Mouse (Mus musculus) hindbrain, embryonic 14.5 days (tissue): ENCODE data around the gene Stk32b. TPM values are rescaled to one million over a fixed set of nuclear protein-coding genes. Genes with fewer than 3 reads are reported as not detected.

Source experiments
- ATAC-seq: fragments of 200-750 bp; cut with Nextera tagmentation; 2 replicates; pipeline ENCODE4 v1.8.0; 2017; ENCODE audit warnings: moderate number of reproducible peaks, mild to moderate bottlenecking, moderate TSS enrichment, moderate library complexity; ENCODE audit not compliant: low FRiP score
- DNase-seq: peaks from one replicate; pipeline ENCODE4 v3.0.0-alpha.2; 2015; ENCODE audit warnings: low spot score
- H3K27ac ChIP-seq: fragments of 300-500 bp; sonication (generic); 2 replicates; pipeline ENCODE4 v1.5.1; 2014; ENCODE audit warnings: mild to moderate bottlenecking, moderate library complexity
- H3K27me3 ChIP-seq: fragments of 300-500 bp; sonication (generic); 2 replicates; pipeline ENCODE4 v1.6.1; 2014; ENCODE audit warnings: mild to moderate bottlenecking, low read length, mixed read lengths; ENCODE audit not compliant: control insufficient read depth, insufficient read depth
- H3K36me3 ChIP-seq: fragments of 300-500 bp; sonication (generic); replicated peaks from 2 replicates; pipeline ENCODE4 v1.6.1; 2014; ENCODE audit not compliant: control insufficient read depth, insufficient read depth
- H3K4me1 ChIP-seq: fragments of 300-500 bp; sonication (generic); replicated peaks from 2 replicates; pipeline ENCODE4 v1.6.1; 2014; ENCODE audit warnings: antibody characterized with exemption, low read length, mixed read lengths; ENCODE audit not compliant: control insufficient read depth, insufficient read depth
- H3K4me2 ChIP-seq: fragments of 300-500 bp; sonication (generic); replicated peaks from 2 replicates; pipeline ENCODE4 v1.6.1; 2014; ENCODE audit warnings: mild to moderate bottlenecking, moderate library complexity
- H3K4me3 ChIP-seq: fragments of 300-500 bp; sonication (generic); replicated peaks from 2 replicates; pipeline ENCODE4 v1.5.1; 2014; ENCODE audit warnings: mild to moderate bottlenecking, low read length
- H3K9ac ChIP-seq: fragments of 300-500 bp; sonication (generic); 2 replicates; pipeline ENCODE4 v1.6.1; 2014
- H3K9me3 ChIP-seq: fragments of 300-500 bp; sonication (generic); 2 replicates; pipeline ENCODE4 v1.6.1; 2016; ENCODE audit warnings: low read length; ENCODE audit not compliant: control insufficient read depth
- WGBS: fragments of 180-500 bp; shearing (Covaris S2); extraction: QIAGEN DNeasy Blood & Tissue Kit; methylation state at CpG from one replicate; pipeline ENCODE4 v1.1.7; 2014; 5-methylcytosine and 5-hydroxymethylcytosine counted together
- polyA plus RNA-seq: library from polyadenylated mRNA; unstranded; fragments of >200 nt; fragmentation: Nextera tagmentation; extraction: Ambion mirVana; gene quantifications from 2 replicates; pipeline ENCODE4 v1.2.1, GENCODE M21; 2014

Gene Stk32b
- polyA plus RNA-seq, 1 experiment from 2014 or later = 39.6 TPM

DNA sequence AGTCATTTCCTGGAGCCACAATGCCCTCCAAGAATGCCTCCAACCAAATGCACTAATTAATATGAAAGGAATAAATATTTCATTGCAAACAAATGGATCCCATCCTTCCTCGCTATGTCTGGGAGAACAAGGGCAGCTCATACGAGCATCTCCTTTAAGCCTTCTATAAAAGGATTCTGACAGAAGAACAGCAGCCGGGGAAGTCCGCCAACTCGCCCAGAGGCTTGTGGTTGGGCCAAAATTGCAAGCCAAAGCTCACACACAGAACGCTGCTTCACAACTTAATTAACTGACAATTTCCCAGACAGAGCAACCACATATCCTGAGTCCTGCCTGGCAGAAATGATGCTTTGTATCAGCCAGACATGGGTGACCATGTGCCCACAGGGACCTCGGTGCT is 74.5 kb downstream of the Stk32b start:
- Histone ChIP-seq H3K27ac (no peak overlapping the region), H3K4me2 (no peak overlapping the region), H3K36me3 (no peaks in the 10 kb centered on the region), H3K4me3 (no peak overlapping the region), H3K4me1 (no peaks in the 10 kb centered on the region), H3K9me3 (no peaks in the 10 kb centered on the region), H3K9ac (no peak overlapping the region), H3K27me3 (no peaks in the 10 kb centered on the region)
- 75% methylated on average over 7 of the region's 7 CpGs for WGBS
- DNase-seq = no peak
- ATAC-seq = no peak

GRCm38 (mm10) chr5:37634791-37635190 is 82.2 kb downstream of the Stk32b start:
- Histone ChIP-seq H3K27ac (no peak overlapping the region), H3K4me1 (no peaks in the 10 kb centered on the region), H3K9me3 (no peaks in the 10 kb centered on the region), H3K4me3 (no peak overlapping the region), H3K9ac (no peak overlapping the region), H3K27me3 (no peaks in the 10 kb centered on the region), H3K4me2 (no peak overlapping the region), H3K36me3 (no peaks in the 10 kb centered on the region)
- DNase-seq = no peak
- ATAC-seq = no peak
- 81% methylated on average over 2 of the region's 2 CpGs for WGBS

- 72% methylated on average over 8 of the region's 8 CpGs for WGBS
- H3K4me2 ChIP-seq = no peak overlapping the region
- ATAC-seq (peak; percentile 24; the same call in 1 of the 2 replicates), DNase-seq (no peak)
- H3K4me1 ChIP-seq = no peaks in the 10 kb centered on the region
- H3K4me3 ChIP-seq = no peak overlapping the region
- H3K9ac ChIP-seq = no peak overlapping the region
- no peaks in the 10 kb centered on the region for H3K27me3 ChIP-seq
- H3K9me3 ChIP-seq = no peaks in the 10 kb centered on the region
- no peaks in the 10 kb centered on the region for H3K36me3 ChIP-seq
- no peak overlapping the region for H3K27ac ChIP-seq
Observed at GRCm38 (mm10) chr5:37627437-37628163, 89.4 kb downstream of the Stk32b start.

GRCm38 (mm10) chr5:37611874-37612273 is 105.1 kb downstream of the Stk32b start:
- Histone ChIP-seq H3K36me3 (no peaks in the 10 kb centered on the region), H3K4me3 (no peak overlapping the region), H3K4me2 (no peak overlapping the region), H3K4me1 (no peaks in the 10 kb centered on the region), H3K9me3 (no peaks in the 10 kb centered on the region), H3K27me3 (no peaks in the 10 kb centered on the region), H3K9ac (no peak overlapping the region), H3K27ac (no peak overlapping the region)
- 95% methylated on average over 1 of the region's 1 CpGs for WGBS
- DNase-seq (no peak), ATAC-seq (no peak)

- Histone ChIP-seq H3K4me1 (no peaks in the 10 kb centered on the region), H3K9ac (no peak overlapping the region), H3K36me3 (no peaks in the 10 kb centered on the region), H3K4me2 (no peak overlapping the region), H3K27me3 (no peaks in the 10 kb centered on the region), H3K9me3 (no peaks in the 10 kb centered on the region), H3K4me3 (no peak overlapping the region), H3K27ac (no peak overlapping the region)
- WGBS = 89% methylated on average over 1 of the region's 1 CpGs
- no peak for ATAC-seq
- DNase-seq = no peak
Observed at GRCm38 (mm10) chr5:37599566-37599965, 117.4 kb downstream of the Stk32b start.

DNA sequence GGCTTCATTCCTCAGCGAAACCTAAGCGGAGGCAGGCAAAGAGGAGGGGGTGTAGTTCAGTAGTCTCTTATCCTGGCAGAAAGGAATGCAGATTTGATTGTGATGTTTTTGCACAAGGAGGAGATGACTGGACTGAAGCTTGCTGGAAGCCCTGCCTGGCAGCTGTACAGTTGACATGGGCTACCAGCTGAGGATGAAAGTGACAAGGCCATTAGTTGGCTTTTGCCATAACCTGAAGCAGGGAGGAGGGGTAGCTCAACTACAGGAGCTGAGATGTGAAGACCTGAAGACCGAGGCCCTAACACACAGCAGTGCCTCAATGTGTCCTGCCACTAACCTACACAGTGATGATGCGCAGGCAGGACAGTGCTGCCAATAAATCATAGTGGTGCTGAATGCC is 118.7 kb downstream of the Stk32b start:
- no peaks in the 10 kb centered on the region for H3K4me1 ChIP-seq
- H3K9me3 ChIP-seq = no peaks in the 10 kb centered on the region
- no peak overlapping the region for H3K4me2 ChIP-seq
- no peak for DNase-seq
- 95% methylated on average over 4 of the region's 4 CpGs for WGBS
- no peaks in the 10 kb centered on the region for H3K27me3 ChIP-seq
- no peaks in the 10 kb centered on the region for H3K36me3 ChIP-seq
- no peak overlapping the region for H3K9ac ChIP-seq
- ATAC-seq = no peak
- H3K4me3 ChIP-seq = no peak overlapping the region
- no peak overlapping the region for H3K27ac ChIP-seq

DNA sequence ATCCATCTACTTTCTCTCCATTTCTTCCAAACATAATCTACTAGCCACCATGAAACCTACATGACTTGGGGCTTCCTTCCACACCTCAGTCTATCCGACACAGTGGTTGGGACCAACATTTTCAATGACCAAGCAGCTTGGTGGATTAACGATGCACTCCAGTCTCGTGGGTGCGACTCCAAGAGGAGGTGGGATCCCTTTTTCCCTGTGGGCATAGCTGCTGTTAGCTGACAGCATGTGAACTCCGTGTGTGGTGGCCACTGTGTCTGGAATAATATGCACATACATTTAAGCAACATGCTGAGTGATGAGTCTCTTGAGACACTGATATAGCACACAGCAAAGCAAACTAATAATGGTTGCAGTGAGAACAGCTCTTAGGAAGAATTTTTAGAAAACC is 124.6 kb downstream of the Stk32b start:
- 77% methylated on average over 5 of the region's 5 CpGs for WGBS
- no peak for DNase-seq
- ATAC-seq = no peak
- Histone ChIP-seq H3K9ac (no peak overlapping the region), H3K4me2 (no peak overlapping the region), H3K4me1 (no peaks in the 10 kb centered on the region), H3K9me3 (no peaks in the 10 kb centered on the region), H3K27ac (no peak overlapping the region), H3K36me3 (no peaks in the 10 kb centered on the region), H3K27me3 (no peaks in the 10 kb centered on the region), H3K4me3 (no peak overlapping the region)

GRCm38 (mm10) chr5:37587861-37588260 is 129.1 kb downstream of the Stk32b start:
- ATAC-seq = no peak

DNA sequence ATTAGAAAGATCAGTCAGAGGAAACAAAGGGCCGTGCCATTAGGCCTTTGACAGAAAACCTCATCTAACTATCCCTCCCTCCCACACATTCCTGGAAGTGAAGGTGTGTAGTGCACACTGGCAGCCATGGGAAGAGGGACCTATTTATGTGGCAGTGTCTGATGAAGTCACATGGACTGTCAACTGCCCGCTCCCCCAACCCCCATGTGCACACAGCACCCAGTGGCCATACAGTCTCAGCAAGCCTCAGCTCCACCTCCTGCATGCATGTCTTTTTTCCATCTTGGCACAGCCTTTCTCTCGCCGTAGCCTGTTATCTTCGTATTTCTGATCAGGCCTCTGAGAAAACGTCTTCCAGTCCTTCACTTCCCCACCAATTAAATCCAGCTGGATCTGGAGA is 130.9 kb downstream of the Stk32b start:
- 85% methylated on average over 6 of the region's 6 CpGs for WGBS
- Histone ChIP-seq H3K4me3 (no peak overlapping the region), H3K36me3 (no peaks in the 10 kb centered on the region), H3K9me3 (no peaks in the 10 kb centered on the region), H3K27ac (no peak overlapping the region), H3K4me1 (no peaks in the 10 kb centered on the region), H3K27me3 (no peaks in the 10 kb centered on the region), H3K9ac (no peak overlapping the region), H3K4me2 (no peak overlapping the region)
- DNase-seq (no peak), ATAC-seq (no peak)

More at GRCm38 (mm10) chr5:37587861-37588260, 129.1 kb downstream of the Stk32b start:
- no peak for DNase-seq
- H3K4me3 ChIP-seq = no peak overlapping the region
- H3K9ac ChIP-seq = no peak overlapping the region
- H3K27ac ChIP-seq = no peak overlapping the region
- H3K9me3 ChIP-seq = no peaks in the 10 kb centered on the region
- H3K4me1 ChIP-seq = no peaks in the 10 kb centered on the region
- H3K27me3 ChIP-seq = no peaks in the 10 kb centered on the region
- H3K4me2 ChIP-seq = no peak overlapping the region
- no peaks in the 10 kb centered on the region for H3K36me3 ChIP-seq
- WGBS = 84% methylated on average over 5 of the region's 5 CpGs

DNA sequence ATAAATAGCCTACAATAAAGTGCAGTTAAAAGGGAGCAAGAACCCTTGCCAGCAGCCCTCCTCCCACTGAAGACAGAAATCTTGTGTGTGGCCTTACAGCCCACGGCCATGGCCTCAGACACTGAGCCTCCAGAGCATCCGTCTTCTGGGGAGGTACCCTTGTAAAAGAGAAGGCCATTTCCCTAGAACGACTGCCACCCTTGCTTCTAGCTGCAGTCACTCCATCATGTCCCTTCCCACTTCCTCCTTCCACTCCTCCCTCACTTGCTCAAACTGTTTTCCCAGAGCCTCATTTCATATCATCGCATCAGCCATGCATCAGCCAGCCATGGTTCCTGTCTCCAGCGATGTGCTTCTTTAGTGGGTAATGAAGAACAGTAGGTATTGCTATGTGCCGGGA is 141.5 kb downstream of the Stk32b start:
- WGBS = 75% methylated on average over 6 of the region's 6 CpGs
- H3K9me3 ChIP-seq = no peaks in the 10 kb centered on the region
- no peak overlapping the region for H3K9ac ChIP-seq
- ATAC-seq (no peak), DNase-seq (no peak)
- no peak overlapping the region for H3K4me3 ChIP-seq
- H3K4me2 ChIP-seq = no peak overlapping the region
- no peaks in the 10 kb centered on the region for H3K36me3 ChIP-seq
- no peaks in the 10 kb centered on the region for H3K27me3 ChIP-seq
- no peaks in the 10 kb centered on the region for H3K4me1 ChIP-seq
- H3K27ac ChIP-seq = no peak overlapping the region
